Mouse (Mus musculus): ENCODE results near the gene Aldh1l1.

Aldh1l1 gene

GRCm38 (mm10) chr6:90509085-90509484, 22.9 kb downstream of the Aldh1l1 start:
- DNase-seq: peak; percentile 94

DNA sequence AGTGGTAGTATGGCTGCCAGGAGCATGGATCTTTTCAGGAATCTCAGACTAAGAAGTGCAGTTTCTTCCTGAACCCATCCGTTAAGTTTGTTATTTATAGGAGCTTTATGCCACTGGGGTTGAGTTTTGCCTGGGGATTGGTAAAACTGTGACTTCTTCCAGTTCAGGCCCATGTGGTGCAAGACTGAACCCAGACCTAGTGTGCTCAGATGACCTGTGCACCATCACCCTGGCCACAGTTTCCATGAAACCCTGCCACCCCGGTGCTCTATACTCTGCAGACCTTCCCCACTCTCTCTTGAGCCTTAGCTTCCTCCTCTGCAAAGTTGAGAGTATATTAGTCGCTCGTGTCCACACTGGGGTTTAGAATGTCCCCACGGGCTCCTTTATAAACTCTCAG, 26.2 kb downstream of the Aldh1l1 start:
- no peak for DNase-seq

GRCm38 (mm10) chr6:90513074-90513856, 27.0 kb downstream of the Aldh1l1 start:
- DNase-seq: no peak

DNA sequence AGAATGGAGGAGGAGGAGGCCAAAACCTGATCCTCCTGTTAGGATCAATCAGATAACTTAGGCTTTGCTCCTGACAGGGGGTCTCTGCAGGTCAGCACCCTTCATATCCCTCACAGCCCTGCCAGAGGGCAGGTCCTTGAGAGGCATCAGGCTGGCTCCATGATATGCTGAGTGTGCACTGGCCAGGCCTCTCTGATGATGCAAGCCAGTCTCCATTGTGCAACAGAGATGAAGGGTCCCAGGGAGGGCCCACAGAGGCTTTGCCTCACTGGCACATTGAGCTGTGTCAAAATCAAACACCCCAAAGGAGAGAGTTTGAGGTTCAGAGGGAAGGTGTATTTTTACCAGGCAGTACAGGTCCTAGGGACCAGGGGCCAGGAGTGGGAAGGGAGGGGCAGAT, 28.1 kb downstream of the Aldh1l1 start:
- no peak for DNase-seq

DNA sequence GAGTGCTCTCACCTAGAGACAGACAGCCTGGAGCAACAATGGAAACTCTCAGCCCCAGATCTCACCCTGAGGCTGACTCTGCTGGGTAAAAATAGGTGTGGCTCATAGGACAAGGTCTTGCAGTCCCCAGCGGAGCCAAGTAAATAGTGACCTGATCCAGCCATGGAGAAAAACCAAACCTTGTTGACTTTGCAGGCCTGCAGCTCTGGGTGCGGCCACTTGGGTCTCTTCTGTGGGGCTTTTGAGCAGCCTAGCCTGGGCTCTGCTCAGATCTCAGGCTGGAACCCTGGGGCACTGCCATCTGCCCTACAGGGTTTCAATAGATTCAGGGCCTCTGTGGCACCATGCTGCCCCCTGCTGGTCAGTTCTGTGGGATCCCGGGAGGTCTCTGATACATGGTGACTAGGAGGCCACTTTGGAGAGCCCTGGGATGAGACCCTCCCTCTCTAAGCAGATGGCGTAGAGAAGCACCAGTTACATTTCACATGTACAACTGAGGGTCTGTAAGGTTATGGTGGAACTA, 28.7 kb downstream of the Aldh1l1 start:
- peak; percentile 83 for DNase-seq

GRCm38 (mm10) chr6:90518892-90519291, 32.7 kb downstream of the Aldh1l1 start:
- DNase-seq: no peak

- no peak for DNase-seq
Measured at GRCm38 (mm10) chr6:90519375-90519774, 33.1 kb downstream of the Aldh1l1 start.

DNA sequence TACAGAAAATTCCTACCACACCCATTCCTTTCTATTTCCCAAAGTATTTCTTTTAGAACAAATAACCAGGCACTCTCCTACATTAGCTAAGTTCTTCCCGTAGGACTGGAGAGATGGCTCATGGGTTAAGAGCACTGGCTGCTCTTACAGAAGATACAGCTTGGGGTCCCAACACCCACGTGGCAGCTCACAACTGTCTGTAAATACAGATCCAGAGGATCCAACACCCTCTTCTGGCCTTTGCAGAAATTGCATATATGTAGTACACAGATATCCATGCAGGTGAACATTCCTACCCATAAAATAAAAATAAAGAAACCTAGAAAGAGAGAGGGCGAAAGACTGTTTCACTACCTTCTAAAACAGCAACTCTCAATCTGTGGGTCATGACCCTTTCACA, 40.2 kb downstream of the Aldh1l1 start:
- DNase-seq: no peak

GRCm38 (mm10) chr6:90529461-90530046, 43.3 kb downstream of the Aldh1l1 start:
- no peak for DNase-seq

- DNase-seq: no peak
Measured at GRCm38 (mm10) chr6:90532575-90533190, 46.5 kb downstream of the Aldh1l1 start.

DNA sequence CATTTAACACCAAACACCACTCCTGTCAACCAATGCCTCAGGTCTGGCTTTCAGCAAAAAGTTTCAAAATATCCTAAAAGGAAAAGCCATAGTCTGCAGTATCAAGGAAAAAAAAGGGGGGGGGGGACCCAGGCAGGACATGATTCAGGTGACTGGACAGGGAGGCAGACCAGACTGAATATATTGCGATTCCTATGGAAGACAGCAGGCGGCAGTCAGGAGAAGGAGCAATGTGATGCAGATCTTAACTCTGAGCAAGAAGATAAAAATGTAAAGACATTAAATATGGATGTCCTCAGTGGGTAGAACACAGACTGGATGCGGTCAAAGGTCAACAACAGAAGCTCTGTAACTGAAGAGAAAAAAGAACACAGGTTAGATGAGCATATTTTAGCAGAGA, 47.3 kb downstream of the Aldh1l1 start:
- no peak for DNase-seq

GRCm38 (mm10) chr6:90534701-90535475, 48.7 kb downstream of the Aldh1l1 start:
- no peak for DNase-seq

DNA sequence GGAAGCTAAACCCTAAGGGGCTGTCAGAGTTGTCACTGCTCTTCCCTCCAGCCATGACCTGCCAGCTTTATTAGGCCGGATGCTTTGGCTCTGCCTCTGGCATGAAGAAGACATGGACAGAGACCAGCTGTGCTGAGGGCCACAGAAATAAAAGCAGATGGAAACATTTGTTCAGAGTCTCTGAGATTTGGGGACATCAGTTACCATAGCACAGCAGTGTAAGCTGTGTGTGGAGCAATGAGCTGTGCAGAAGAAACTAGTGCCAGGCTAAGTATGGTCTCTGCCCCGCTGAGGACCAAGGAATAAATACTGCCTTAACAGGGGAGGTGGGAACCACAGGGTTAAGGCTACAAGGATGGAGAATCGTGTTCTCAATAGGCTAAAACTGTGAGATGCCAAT, 50.6 kb downstream of the Aldh1l1 start:
- DNase-seq: no peak

GRCm38 (mm10) chr6:90537941-90538340, 51.7 kb downstream of the Aldh1l1 start:
- peak; percentile 80 for DNase-seq

DNA sequence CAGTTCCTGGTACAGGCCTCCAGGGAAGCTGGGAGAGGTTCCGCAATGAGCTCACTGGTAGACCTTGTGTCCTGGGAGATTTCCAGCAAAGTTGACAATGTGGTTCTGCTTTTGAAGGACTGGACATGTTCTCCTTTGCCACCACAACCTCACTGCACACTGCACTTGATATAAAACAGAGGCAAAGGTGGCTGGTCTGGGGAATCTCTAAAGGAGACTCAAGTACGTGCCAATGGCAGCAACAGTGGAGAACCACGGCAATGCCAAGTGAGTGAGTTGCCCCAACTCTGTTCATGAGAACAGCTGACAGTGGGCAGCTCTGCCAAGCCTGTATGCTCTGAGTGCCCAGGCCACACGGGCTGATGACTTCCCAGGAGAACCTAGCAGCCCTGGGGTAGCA, 53.0 kb downstream of the Aldh1l1 start:
- DNase-seq: no peak

- no peak for DNase-seq
Measured at GRCm38 (mm10) chr6:90540520-90540919, 54.3 kb downstream of the Aldh1l1 start.

DNA sequence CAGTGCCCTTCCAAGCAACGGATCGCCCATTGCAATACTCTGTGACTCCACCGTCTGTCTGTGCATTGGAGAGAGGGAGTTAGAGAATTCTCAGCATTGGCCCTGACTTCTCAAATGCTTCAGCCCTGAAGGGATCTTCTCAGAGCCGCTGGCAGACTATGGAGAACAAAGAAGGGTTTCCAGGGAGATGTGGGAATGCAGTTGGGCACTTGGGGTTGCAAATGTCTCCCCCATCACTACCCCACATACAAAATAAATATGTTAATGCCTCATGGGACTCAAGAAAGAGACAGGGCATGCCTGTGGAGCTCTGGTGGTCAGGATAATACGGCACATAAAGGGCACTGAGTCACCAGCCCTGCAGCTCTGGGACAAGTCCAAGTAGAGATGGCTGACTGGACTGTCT, 55.1 kb downstream of the Aldh1l1 start:
- DNase-seq: no peak

GRCm38 (mm10) chr6:90544433-90544832, 58.2 kb downstream of the Aldh1l1 start:
- DNase-seq: peak; percentile 83

DNA sequence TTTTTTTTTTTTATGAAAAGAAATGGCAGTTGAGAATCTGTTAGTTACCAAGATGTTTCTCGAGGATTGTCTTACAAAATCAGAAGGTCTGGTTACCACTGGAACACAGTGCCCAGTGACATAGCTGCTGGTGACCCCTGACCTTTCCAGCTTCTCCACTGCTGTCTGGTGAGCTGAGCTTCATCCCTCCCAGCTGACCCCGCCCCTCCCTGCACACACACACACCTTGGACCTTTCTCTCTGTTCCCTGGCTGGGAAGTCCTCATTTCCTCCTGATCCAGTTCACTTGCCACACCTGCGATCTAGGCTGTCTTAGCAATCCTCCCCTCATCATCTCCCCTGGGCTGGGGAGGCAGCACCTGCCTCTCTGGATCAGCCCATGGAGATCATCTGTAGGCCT, 60.0 kb downstream of the Aldh1l1 start:
- no peak for DNase-seq

GRCm38 (mm10) chr6:90547041-90547440, 60.8 kb downstream of the Aldh1l1 start:
- DNase-seq: peak; percentile 74

DNA sequence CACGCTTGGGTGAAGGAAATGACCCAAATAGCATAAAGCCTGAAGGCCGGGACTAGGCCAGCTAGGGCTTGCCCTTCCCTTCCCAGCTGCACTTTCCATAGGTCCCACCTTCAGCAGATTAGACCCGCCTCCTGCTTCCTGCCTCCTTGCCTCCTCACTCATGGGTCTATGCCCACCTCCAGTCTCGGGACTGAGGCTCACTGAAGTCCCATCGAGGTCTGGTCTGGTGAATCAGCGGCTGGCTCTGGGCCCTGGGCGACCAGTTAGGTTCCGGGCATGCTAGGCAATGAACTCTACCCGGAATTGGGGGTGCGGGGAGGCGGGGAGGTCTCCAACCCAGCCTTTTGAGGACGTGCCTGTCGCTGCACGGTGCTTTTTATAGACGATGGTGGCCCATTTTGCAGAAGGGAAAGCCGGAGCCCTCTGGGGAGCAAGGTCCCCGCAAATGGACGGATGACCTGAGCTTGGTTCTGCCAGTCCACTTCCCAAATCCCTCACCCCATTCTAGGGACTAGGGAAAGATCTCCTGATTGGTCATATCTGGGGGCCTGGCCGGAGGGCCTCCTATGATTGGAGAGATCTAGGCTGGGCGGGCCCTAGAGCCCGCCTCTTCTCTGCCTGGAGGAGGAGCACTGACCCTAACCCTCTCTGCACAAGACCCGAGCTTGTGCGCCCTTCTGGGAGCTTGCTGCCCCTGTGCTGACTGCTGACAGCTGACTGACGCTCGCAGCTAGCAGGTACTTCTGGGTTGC, 64.1 kb downstream of the Aldh1l1 start:
- DNase-seq: peak; percentile 92

- DNase-seq: peak; percentile 35
Measured at GRCm38 (mm10) chr6:90551251-90551650, 65.0 kb downstream of the Aldh1l1 start.
